Mouse (Mus musculus): ENCODE measurements around the gene Ppp1r13b. TPM values are rescaled to one million over a fixed set of nuclear protein-coding genes. Genes with fewer than 3 reads are reported as not detected.

The Ppp1r13b gene
- polyA plus RNA-seq (2012; rRNA removed; ENCODE audit: low replicate concordance) = 14.9 and 16.3 TPM in 2 replicates

GRCm38 (mm10) chr12:111907970-111908681, at the start of gene Ppp1r13b:
Gene Ppp1r13b, minus strand, starts transcription at chr12:111908110.

GRCm38 (mm10) chr12:111813766-111814617, 93.9 kb downstream of the Ppp1r13b start, which contains the start of the genes Xrcc3 and Zfyve21:
Gene Xrcc3, minus strand, starts transcription at chr12:111813873.
Gene Zfyve21, plus strand, starts transcription at chr12:111814170.

Other genes starting within 250 kb of the Ppp1r13b start
- 1,829 and 2,014 TPM in 2 replicates for gene Ckb, start 235.8 kb downstream of the Ppp1r13b start, polyA plus RNA-seq (2012; rRNA removed; ENCODE audit: low replicate concordance)
- 27.7 and 54.5 TPM in 2 replicates for gene Trmt61a, start 230.0 kb downstream of the Ppp1r13b start, polyA plus RNA-seq (2012; rRNA removed; ENCODE audit: low replicate concordance)
- gene Bag5, start 194.9 kb downstream of the Ppp1r13b start, polyA plus RNA-seq (2012; rRNA removed; ENCODE audit: low replicate concordance) = 2.9 and 3.7 TPM in 2 replicates
- gene Apopt1, start 194.8 kb downstream of the Ppp1r13b start, polyA plus RNA-seq (2012; rRNA removed; ENCODE audit: low replicate concordance) = 29.6 and 101 TPM in 2 replicates
- gene Klc1, start 149.3 kb downstream of the Ppp1r13b start, polyA plus RNA-seq (2012; rRNA removed; ENCODE audit: low replicate concordance) = 40.4 and 41.1 TPM in 2 replicates
- gene Xrcc3, start 94.2 kb downstream of the Ppp1r13b start, polyA plus RNA-seq (2012; rRNA removed; ENCODE audit: low replicate concordance) = 7.6 and 8.9 TPM in 2 replicates
- 52.8 and 116 TPM in 2 replicates for gene Zfyve21, start 93.9 kb downstream of the Ppp1r13b start, polyA plus RNA-seq (2012; rRNA removed; ENCODE audit: low replicate concordance)
- 7.6 and 9.7 TPM in 2 replicates for gene Atp5mpl, start 58.9 kb upstream of the Ppp1r13b start, polyA plus RNA-seq (2012; rRNA removed; ENCODE audit: low replicate concordance)
- gene Tdrd9, start 63.4 kb upstream of the Ppp1r13b start, polyA plus RNA-seq (2012; rRNA removed; ENCODE audit: low replicate concordance) = 0.16 TPM in 1 of 2 replicates, not detected in the other
- not detected in 2 replicates for gene Rd3l, start 73.2 kb upstream of the Ppp1r13b start, polyA plus RNA-seq (2012; rRNA removed; ENCODE audit: low replicate concordance)
- gene Aspg, start 198.6 kb upstream of the Ppp1r13b start, polyA plus RNA-seq (2012; rRNA removed; ENCODE audit: low replicate concordance) = 5.0 and 12.9 TPM in 2 replicates
- 2.1 and 2.6 TPM in 2 replicates for gene Kif26a, start 238.1 kb upstream of the Ppp1r13b start, polyA plus RNA-seq (2012; rRNA removed; ENCODE audit: low replicate concordance)